Mouse (Mus musculus) gastrocnemius, postnatal 4 days (tissue): ENCODE results near the gene Ubac2. TPM values are rescaled to one million over a fixed set of nuclear protein-coding genes. Genes with fewer than 3 reads are reported as not detected.
"Not testable (repeated sequence)": the region's sequence is repeated elsewhere in the genome, so short reads cannot be mapped to it uniquely, and the experiment has no call there.

ENCODE experiments used
- DNase-seq, 2 experiments: peaks; one replicate each; pipeline ENCODE4 v3.0.0; 2021 to 2022; ENCODE audit warnings: low spot score in 2 of 2, mixed read lengths in 2 of 2
- long read RNA-seq, 2 experiments: library from polyadenylated mRNA; stranded (forward); transcript quantifications; one replicate each; pipeline ENCODE4 v2.0.0; 2021
- total RNA-seq, 2 experiments: library from RNA; stranded (reverse); gene quantifications; 2 replicates each; pipeline ENCODE4 v1.2.3; 2021

The Ubac2 gene
- total RNA-seq = 10 to 100 TPM; 28.4 to 30.6 TPM
- long read RNA-seq, experiment 1, transcript Ubac2-201 (9 exons, 2,139 nt) = major isoform, 40 of 51 reads
- long read RNA-seq, experiment 1, partial matches to known transcripts = 2 of 51 reads
- long read RNA-seq, experiment 1, other reads (novel, unspliced or antisense) = 9 of 51 reads
- long read RNA-seq, experiment 2, transcript Ubac2-201 (9 exons, 2,139 nt) = major isoform, 50 of 67 reads
- long read RNA-seq, experiment 2, partial matches to known transcripts = 8 of 67 reads
- long read RNA-seq, experiment 2, other reads (novel, unspliced or antisense) = 9 of 67 reads

- peak; percentile 98 to 99 for DNase-seq
Measured at GRCm38 (mm10) chr14:121878176-121878858, at the start of gene Ubac2. Gene Ubac2 (plus strand): TSS chr14:121878620.

DNA sequence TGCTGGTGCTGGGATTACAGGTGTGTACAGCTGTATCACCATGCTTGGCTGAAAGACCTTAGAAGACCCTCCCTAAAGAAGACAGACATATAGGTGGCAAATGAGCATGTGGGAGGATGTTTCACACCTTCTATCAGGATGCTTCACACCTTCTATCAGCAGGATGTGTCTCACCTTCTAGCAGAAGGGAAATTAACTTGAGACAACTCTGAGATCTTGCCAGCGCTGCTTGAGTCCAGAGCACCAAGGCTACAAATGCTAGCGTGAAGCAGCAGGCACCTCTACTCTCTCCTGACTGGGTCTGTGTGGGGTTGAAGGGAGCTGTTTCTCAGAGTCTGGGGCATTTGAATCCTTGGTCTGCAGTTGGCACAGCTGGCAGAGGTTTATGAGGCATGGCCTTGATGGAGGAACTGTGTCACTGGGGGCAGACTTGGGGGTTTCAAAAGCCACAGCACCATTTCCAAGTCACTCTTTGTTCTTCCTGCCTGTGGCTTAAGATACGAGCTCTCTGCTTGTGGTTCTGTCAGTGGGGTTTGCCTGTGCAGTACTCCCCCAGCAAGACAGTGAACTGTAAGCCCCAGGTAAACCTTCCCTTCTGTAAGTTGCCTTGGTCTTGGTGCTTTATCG lies 48.5 kb upstream of the Ubac2 start:
- no peak for DNase-seq

GRCm38 (mm10) chr14:121833001-121833520 lies 45.4 kb upstream of the Ubac2 start:
- DNase-seq = no peak

DNA sequence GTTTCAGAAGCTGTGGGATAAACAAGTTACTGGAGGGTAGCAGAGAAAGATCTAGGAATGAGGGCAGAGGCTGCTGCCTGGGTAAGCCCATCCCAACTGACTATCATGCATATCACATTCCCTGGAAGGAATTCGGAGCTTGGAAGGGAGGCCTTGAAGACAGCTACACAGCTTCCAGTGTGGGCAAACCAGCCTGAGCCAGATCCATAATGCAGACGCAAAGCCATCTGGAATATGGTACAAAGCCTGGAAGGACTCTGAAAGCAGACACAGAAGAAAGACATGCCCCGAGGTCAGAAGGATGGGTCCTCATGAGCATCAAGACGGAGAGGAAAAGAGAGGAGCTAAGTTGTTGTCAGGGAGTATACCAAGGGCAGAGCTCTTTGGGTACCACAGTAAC lies 40.3 kb upstream of the Ubac2 start:
- no peak for DNase-seq

- no peak for DNase-seq
Measured at GRCm38 (mm10) chr14:121840217-121840616, 38.2 kb upstream of the Ubac2 start.

GRCm38 (mm10) chr14:121844486-121844885 lies 33.9 kb upstream of the Ubac2 start:
- no peak for DNase-seq

DNA sequence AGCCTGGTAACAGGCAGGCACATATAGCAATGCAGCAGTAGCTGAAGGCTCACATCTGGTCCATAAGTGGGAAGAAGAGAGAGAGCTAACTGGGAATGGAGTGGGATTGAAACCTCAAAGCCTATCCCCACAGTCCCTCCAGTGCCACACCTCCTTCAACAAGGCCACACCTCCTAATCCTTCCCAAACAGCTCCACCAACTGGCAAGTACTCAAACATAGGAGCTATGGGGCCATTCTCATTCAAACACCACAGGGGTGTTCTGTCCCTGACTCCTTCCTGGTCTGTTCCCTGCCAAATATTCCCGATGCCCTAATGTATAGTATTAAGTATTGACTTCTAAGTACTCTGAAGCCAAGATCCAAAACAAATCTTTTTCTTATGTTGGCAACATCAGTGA lies 27.2 kb upstream of the Ubac2 start:
- DNase-seq = no peak

- DNase-seq = no peak
Measured at GRCm38 (mm10) chr14:121852531-121852930, 25.9 kb upstream of the Ubac2 start.

GRCm38 (mm10) chr14:121865162-121865561 lies 13.3 kb upstream of the Ubac2 start:
- peak; percentile 41 to 78 for DNase-seq

DNA sequence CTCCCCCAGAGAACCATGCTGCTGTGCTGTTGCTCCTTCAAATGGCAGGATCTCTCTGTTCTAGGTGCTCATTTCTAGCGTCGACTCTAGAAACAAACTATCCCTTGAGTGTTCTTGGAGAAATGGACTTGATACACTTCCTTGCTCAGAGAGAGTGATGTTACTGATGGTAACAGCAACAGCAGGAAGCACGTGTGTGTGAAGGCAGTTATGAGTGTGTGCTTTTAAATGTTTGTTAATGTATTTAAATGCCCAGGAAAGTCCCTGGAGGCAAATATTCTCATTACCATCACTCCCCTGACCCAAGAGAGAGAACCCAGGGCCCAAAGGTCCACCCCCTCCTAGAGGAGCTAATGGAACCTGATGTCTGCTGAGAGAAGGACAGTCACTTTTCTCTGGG lies 11.8 kb upstream of the Ubac2 start:
- DNase-seq = no peak

GRCm38 (mm10) chr14:121869111-121869510 lies 9.3 kb upstream of the Ubac2 start:
- no peak for DNase-seq

DNA sequence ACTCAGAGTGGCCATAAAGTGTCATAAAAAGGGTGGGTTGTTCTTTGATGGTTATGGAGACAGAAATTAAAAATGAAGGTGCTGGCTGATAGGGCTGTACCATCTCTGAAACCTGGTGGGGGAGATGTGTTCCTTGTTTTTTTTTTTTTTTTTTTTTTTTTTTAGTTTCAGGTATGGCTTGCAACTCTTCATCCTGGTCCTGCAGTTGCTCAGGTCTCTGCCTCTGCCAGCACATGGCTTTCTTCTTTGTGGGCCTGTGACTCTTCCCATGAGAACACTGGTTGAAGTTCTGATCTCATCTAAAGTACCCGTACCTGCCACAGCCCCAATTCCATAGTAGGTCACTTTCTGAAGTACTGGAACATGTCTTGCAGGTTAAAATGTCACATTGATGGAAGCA lies 5.7 kb upstream of the Ubac2 start:
- DNase-seq = no peak

- DNase-seq = no peak
Measured at GRCm38 (mm10) chr14:121873172-121873571, 5.2 kb upstream of the Ubac2 start.

GRCm38 (mm10) chr14:121873646-121874045 lies 4.8 kb upstream of the Ubac2 start:
- no peak for DNase-seq

GRCm38 (mm10) chr14:121876190-121876589 lies 2.2 kb upstream of the Ubac2 start:
- not testable (repeated sequence) for DNase-seq

DNA sequence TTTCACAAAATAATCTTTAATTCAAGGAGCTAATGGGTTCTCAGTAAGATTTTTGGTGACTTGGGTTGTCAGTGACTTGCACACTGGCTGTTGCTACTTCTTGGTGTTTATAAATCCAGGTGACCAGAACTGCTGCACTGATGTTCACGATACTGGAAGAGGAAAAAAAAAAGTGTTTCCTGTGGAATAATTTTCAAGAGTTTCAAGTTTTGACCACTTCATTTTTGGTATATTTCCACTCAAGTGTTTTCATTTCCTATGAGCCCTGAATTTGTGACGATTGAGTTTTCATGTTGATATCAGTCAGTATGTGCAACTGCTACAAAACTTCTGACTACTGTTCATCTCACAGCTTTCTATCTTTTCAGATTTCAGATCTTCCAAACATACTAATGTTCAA lies 1.6 kb upstream of the Ubac2 start:
- no peak for DNase-seq

- DNase-seq = no peak
Measured at GRCm38 (mm10) chr14:121877640-121878039, 780 bp upstream of the Ubac2 start.

GRCm38 (mm10) chr14:121878859-121879206 lies 413 bp downstream of the Ubac2 start:
- DNase-seq = no peak

DNA sequence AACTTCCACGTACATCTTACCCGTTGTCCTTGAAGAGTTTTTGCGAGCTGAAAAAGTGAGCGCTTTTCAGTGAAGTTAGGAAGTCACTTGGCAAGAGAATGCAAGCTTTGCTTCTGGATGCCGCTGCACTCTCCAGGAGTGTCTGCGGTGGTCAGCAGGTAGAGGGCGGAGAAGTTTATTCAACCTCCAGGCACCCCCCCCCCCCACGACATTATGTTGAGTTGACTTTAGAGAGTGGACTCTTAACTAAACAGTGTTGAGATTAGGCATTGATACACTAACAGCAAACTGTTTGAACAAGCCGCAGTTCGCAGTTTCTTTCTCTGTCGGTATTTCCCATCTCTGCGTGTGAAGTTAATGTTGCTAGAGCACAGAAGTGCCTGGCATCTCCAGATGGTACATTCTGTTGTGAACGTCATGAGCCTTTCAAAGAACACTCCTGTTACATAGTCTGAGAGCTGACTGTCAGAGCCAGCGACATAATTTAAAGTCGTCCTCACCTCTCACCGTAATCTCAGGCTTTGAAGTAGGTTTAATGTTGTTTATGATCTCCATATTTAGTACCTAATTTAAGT lies 933 bp downstream of the Ubac2 start:
- DNase-seq = no peak

- DNase-seq = no peak
Measured at GRCm38 (mm10) chr14:121881211-121881610, 2.8 kb downstream of the Ubac2 start.

DNA sequence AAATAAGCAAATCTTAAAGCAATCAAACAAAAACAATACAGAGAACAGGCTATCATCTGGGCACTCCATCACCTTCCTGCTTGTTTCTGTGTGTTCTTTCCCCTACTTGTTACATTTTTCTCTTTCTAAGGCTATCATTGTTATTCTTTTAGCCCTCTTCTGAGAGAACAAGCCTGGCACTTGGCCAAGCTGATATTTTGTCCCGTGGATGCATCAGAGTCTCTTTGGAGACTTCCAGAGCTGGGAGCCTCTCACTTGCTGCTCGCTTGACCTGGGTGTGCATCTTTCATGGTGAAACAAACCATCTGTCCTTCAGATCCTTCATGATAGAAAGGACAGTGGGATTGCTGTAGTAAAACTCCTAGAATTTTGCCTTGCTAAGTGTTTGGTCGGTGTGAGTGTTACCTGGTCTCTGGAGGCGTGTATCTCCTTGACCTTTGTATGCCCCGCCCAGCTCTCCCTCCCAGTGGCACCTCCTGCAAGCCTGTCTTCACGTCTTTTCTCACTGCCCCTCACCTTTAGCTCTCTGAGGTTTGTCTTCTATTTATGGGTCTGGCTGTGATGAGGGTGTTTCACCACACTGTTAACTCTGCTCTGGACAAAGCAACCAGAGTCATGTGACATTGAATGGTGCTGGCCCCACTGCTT lies 5.9 kb downstream of the Ubac2 start:
- no peak for DNase-seq
